Mouse (Mus musculus): ENCODE data around the gene Fam111a. TPM values are rescaled to one million over a fixed set of nuclear protein-coding genes. Genes with fewer than 3 reads are reported as not detected.

The Fam111a gene
- polyA plus RNA-seq, 1 experiment from 2014 or later = 10.7 TPM

DNA sequence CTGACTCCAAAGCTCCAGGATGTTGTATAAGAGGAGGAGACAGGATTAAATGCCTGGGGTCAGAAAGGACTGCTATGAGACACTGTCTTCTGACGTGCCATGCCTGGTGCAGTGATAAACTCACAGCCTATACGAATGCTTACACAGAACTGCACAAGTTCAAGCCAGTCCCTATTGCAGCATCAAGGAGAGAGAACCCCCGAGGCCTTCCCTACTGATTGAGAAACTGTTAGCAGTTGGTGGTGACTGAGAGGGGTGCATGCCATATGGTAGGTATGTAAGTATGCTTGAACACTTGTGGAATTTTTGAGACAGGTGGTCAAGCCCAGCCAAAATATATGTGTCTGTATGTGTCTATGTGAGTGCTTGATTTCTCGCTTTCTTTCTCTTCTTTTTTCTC lies 22.2 kb upstream of the Fam111a start:
- no peak; the same call in 1 of the 2 replicates for ATAC-seq (replicated peaks; ENCODE audit: low FRiP score, low read depth)
- Histone ChIP-seq H3K27ac (no peak overlapping the region), H3K9me3 (replicated peaks; ENCODE audit: low read length) (no peaks in the 10 kb centered on the region), H3K4me3 (replicated peaks; ENCODE audit: low read depth, low read length) (no peak overlapping the region), H3K9ac (ENCODE audit: low read depth, low read length) (no peak overlapping the region), H3K36me3 (ENCODE audit: insufficient read depth, low read length) (no peaks in the 10 kb centered on the region), H3K4me1 (replicated peaks; ENCODE audit: insufficient read depth, low read length) (no peaks in the 10 kb centered on the region), H3K27me3 (ENCODE audit: insufficient read depth, low read length) (no peaks in the 10 kb centered on the region), H3K4me2 (ENCODE audit: low read length) (no peak overlapping the region)
- no peak for TF ChIP-seq CTCF (IDR thresholded peaks at IDR 0.05; ENCODE audit: low read depth)
- 36% methylated on average over 4 of the region's 4 CpGs for WGBS
- DNase-seq (ENCODE audit: low spot score) = no peak

GRCm38 (mm10) chr19:12537168-12537567 lies 8.4 kb upstream of the Fam111a start:
- Histone ChIP-seq H3K27ac (no peak overlapping the region), H3K4me3 (replicated peaks; ENCODE audit: low read depth, low read length) (no peak overlapping the region), H3K4me1 (replicated peaks; ENCODE audit: insufficient read depth, low read length) (no peaks in the 10 kb centered on the region), H3K4me2 (ENCODE audit: low read length) (no peak overlapping the region), H3K36me3 (ENCODE audit: insufficient read depth, low read length) (no peaks in the 10 kb centered on the region), H3K9ac (ENCODE audit: low read depth, low read length) (no peak overlapping the region), H3K9me3 (replicated peaks; ENCODE audit: low read length) (no peaks in the 10 kb centered on the region), H3K27me3 (ENCODE audit: insufficient read depth, low read length) (no peaks in the 10 kb centered on the region)
- no peak for ATAC-seq (replicated peaks; ENCODE audit: low FRiP score, low read depth)
- no peak for TF ChIP-seq CTCF (IDR thresholded peaks at IDR 0.05; ENCODE audit: low read depth)
- no peak for DNase-seq (ENCODE audit: low spot score)

- no peak overlapping the region for H3K4me3 ChIP-seq (replicated peaks; ENCODE audit: low read depth, low read length)
- ATAC-seq (replicated peaks; ENCODE audit: low FRiP score, low read depth) (no peak), DNase-seq (ENCODE audit: low spot score) (no peak)
- H3K9me3 ChIP-seq (replicated peaks; ENCODE audit: low read length) = no peaks in the 10 kb centered on the region
- H3K36me3 ChIP-seq (ENCODE audit: insufficient read depth, low read length) = no peaks in the 10 kb centered on the region
- TF ChIP-seq CTCF (IDR thresholded peaks at IDR 0.05; ENCODE audit: low read depth) = no peak
- no peaks in the 10 kb centered on the region for H3K27me3 ChIP-seq (ENCODE audit: insufficient read depth, low read length)
- no peak overlapping the region for H3K9ac ChIP-seq (ENCODE audit: low read depth, low read length)
- H3K27ac ChIP-seq = no peak overlapping the region
- no peak overlapping the region for H3K4me2 ChIP-seq (ENCODE audit: low read length)
- H3K4me1 ChIP-seq (replicated peaks; ENCODE audit: insufficient read depth, low read length) = no peaks in the 10 kb centered on the region
- 83% methylated on average over 1 of the region's 1 CpGs for WGBS
Observed at GRCm38 (mm10) chr19:12539975-12540374, 5.6 kb upstream of the Fam111a start.

GRCm38 (mm10) chr19:12540727-12541126 lies 4.8 kb upstream of the Fam111a start:
- H3K27me3 ChIP-seq (ENCODE audit: insufficient read depth, low read length) = no peaks in the 10 kb centered on the region
- ATAC-seq (replicated peaks; ENCODE audit: low FRiP score, low read depth) = no peak
- no peak overlapping the region for H3K27ac ChIP-seq
- no peaks in the 10 kb centered on the region for H3K9me3 ChIP-seq (replicated peaks; ENCODE audit: low read length)
- H3K36me3 ChIP-seq (ENCODE audit: insufficient read depth, low read length) = no peaks in the 10 kb centered on the region
- no peak overlapping the region for H3K4me2 ChIP-seq (ENCODE audit: low read length)
- DNase-seq (ENCODE audit: low spot score) = no peak
- H3K4me3 ChIP-seq (replicated peaks; ENCODE audit: low read depth, low read length) = no peak overlapping the region
- H3K9ac ChIP-seq (ENCODE audit: low read depth, low read length) = no peak overlapping the region
- TF ChIP-seq CTCF (IDR thresholded peaks at IDR 0.05; ENCODE audit: low read depth) = no peak
- WGBS = 54% methylated on average over 3 of the region's 3 CpGs
- H3K4me1 ChIP-seq (replicated peaks; ENCODE audit: insufficient read depth, low read length) = no peaks in the 10 kb centered on the region

DNA sequence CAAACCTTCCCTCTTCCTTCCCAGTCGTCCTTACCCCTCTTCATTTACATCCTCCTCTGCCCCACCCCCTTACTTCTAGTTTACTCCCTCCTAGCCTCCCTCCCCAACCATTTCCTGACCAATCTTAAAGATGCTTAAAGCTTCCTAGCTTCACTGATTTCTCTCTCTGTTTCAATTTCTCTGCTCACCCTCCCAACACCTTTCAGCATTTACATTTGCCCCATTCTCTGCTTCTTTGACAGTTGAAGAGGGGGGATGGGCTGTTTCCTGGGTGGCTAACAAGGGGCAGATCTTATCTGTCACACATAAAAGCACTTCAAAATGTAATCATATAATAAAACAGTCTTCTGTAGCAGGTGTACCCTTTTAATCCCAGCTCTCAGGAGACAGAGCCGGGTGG lies 3.9 kb upstream of the Fam111a start:
- Histone ChIP-seq H3K4me1 (replicated peaks; ENCODE audit: insufficient read depth, low read length) (no peaks in the 10 kb centered on the region), H3K4me3 (replicated peaks; ENCODE audit: low read depth, low read length) (no peak overlapping the region), H3K9ac (ENCODE audit: low read depth, low read length) (no peak overlapping the region), H3K9me3 (replicated peaks; ENCODE audit: low read length) (no peaks in the 10 kb centered on the region), H3K27me3 (ENCODE audit: insufficient read depth, low read length) (no peaks in the 10 kb centered on the region), H3K4me2 (ENCODE audit: low read length) (no peak overlapping the region), H3K27ac (no peak overlapping the region), H3K36me3 (ENCODE audit: insufficient read depth, low read length) (no peaks in the 10 kb centered on the region)
- WGBS = 17% methylated on average over 2 of the region's 2 CpGs
- no peak for TF ChIP-seq CTCF (IDR thresholded peaks at IDR 0.05; ENCODE audit: low read depth)
- ATAC-seq (replicated peaks; ENCODE audit: low FRiP score, low read depth) (no peak), DNase-seq (ENCODE audit: low spot score) (no peak)

- DNase-seq (ENCODE audit: low spot score) = peak; percentile 28
- WGBS = 78% methylated on average over 5 of the region's 5 CpGs
- no peak for ATAC-seq (replicated peaks; ENCODE audit: low FRiP score, low read depth)
Observed at GRCm38 (mm10) chr19:12549166-12549565, 3.6 kb downstream of the Fam111a start.

More at GRCm38 (mm10) chr19:12549166-12549565, 3.6 kb downstream of the Fam111a start:
- peak; percentile 59 for TF ChIP-seq CTCF (IDR thresholded peaks at IDR 0.05; ENCODE audit: low read depth)
- Histone ChIP-seq H3K36me3 (ENCODE audit: insufficient read depth, low read length) (no peaks in the 10 kb centered on the region), H3K27me3 (ENCODE audit: insufficient read depth, low read length) (no peaks in the 10 kb centered on the region), H3K27ac (no peak overlapping the region), H3K4me3 (replicated peaks; ENCODE audit: low read depth, low read length) (no peak overlapping the region), H3K9me3 (replicated peaks; ENCODE audit: low read length) (no peaks in the 10 kb centered on the region), H3K4me2 (ENCODE audit: low read length) (no peak overlapping the region), H3K4me1 (replicated peaks; ENCODE audit: insufficient read depth, low read length) (no peaks in the 10 kb centered on the region), H3K9ac (ENCODE audit: low read depth, low read length) (no peak overlapping the region)
